Mouse (Mus musculus) CH12.LX (cell line): Measurements from ENCODE around the gene Aldh3b1. TPM values are rescaled to one million over a fixed set of nuclear protein-coding genes. Genes with fewer than 3 reads are reported as not detected.
"Not testable (repeated sequence)": the region's sequence is repeated elsewhere in the genome, so short reads cannot be mapped to it uniquely, and the experiment has no call there.

Source experiments
- DNase-seq: peaks from one replicate; pipeline ENCODE4 v3.0.0-alpha.2; 2013; ENCODE audit errors: extremely low read depth
- H3K27ac ChIP-seq: 2 replicates; pipeline ENCODE4 v1.5.1; 2012; ENCODE audit warnings: low read depth, mild to moderate bottlenecking, control low read depth, moderate library complexity; ENCODE audit not compliant: insufficient read depth
- H3K27me3 ChIP-seq: replicated peaks from 2 replicates; pipeline ENCODE3; 2012; ENCODE audit warnings: inconsistent platforms
- H3K36me3 ChIP-seq, 2 experiments: replicated peaks in 1 of 2; 2 replicates each; pipeline versions ENCODE3 to v1.6.1; 2012; ENCODE audit warnings: inconsistent platforms in 1 of 2, low read length in 1 of 2, mild to moderate bottlenecking in 1 of 2, mixed read lengths in 1 of 2, moderate library complexity in 1 of 2; ENCODE audit not compliant: control insufficient read depth in 1 of 2, insufficient read depth in 1 of 2
- H3K4me1 ChIP-seq, 2 experiments: 2 replicates each; pipeline ENCODE4 v1.6.1; 2012; ENCODE audit warnings: inconsistent platforms in 1 of 2, moderate library complexity in 1 of 2; ENCODE audit not compliant: insufficient read depth in 2 of 2, control insufficient read depth in 1 of 2
- H3K4me2 ChIP-seq: 2 replicates; pipeline ENCODE4 v1.6.1; 2012; ENCODE audit warnings: low read depth, mild to moderate bottlenecking, control low read depth; ENCODE audit not compliant: poor library complexity, insufficient read depth, severe bottlenecking
- H3K4me3 ChIP-seq, 3 experiments: fragments of 150-350 bp in 1 of 3; sonication (generic) in 1 of 3; replicated peaks in 1 of 3; 2 replicates each; pipeline versions ENCODE3 to v1.5.1; 2011 to 2012; ENCODE audit warnings: low read depth in 2 of 3, low read length in 2 of 3, mild to moderate bottlenecking in 2 of 3, moderate library complexity in 2 of 3, control low read depth in 1 of 3, improper control_type of control experiment in 1 of 3, inconsistent platforms in 1 of 3, mixed read lengths in 1 of 3; ENCODE audit not compliant: poor library complexity in 1 of 3
- H3K79me2 ChIP-seq: replicated peaks from 2 replicates; pipeline ENCODE4 v1.6.1; 2012; ENCODE audit warnings: mild to moderate bottlenecking, moderate library complexity; ENCODE audit not compliant: control insufficient read depth, poor library complexity, insufficient read depth, severe bottlenecking; ENCODE audit errors: extremely low read depth
- H3K9ac ChIP-seq: 2 replicates; pipeline ENCODE4 v1.6.1; 2012; ENCODE audit warnings: low read depth, mild to moderate bottlenecking, control low read depth, moderate library complexity; ENCODE audit not compliant: insufficient read depth
- H3K9me3 ChIP-seq: replicated peaks from 2 replicates; pipeline ENCODE3; 2012; ENCODE audit warnings: low read length, inconsistent platforms, mixed read lengths
- BHLHE40 ChIP-seq: IDR thresholded peaks from 2 replicates; pipeline ENCODE4 v1.6.1; 2011; ENCODE audit warnings: mild to moderate bottlenecking, low read depth, low read length, improper control_type of control experiment
- CHD2 ChIP-seq: IDR thresholded peaks from 2 replicates; pipeline ENCODE4 v1.6.1; 2011; ENCODE audit warnings: low read length, improper control_type of control experiment
- CTCF ChIP-seq, 2 experiments: IDR thresholded peaks in 1 of 2; conservative IDR thresholded peaks in 1 of 2; 2 replicates each; pipeline ENCODE4 v1.5.1; 2011 to 2012; ENCODE audit warnings: low read depth in 2 of 2, low read length in 2 of 2, improper control_type of control experiment in 1 of 2, inconsistent platforms in 1 of 2, mild to moderate bottlenecking in 1 of 2, moderate library complexity in 1 of 2
- E2F4 ChIP-seq: IDR thresholded peaks from 2 replicates; pipeline ENCODE4 v1.6.1; 2011; ENCODE audit warnings: low read depth, low read length, improper control_type of control experiment; ENCODE audit not compliant: insufficient replicate concordance
- ELF1 ChIP-seq: IDR thresholded peaks from 2 replicates; pipeline ENCODE4 v1.6.1; 2014; ENCODE audit warnings: low read depth, mild to moderate bottlenecking, inconsistent platforms, low read length, improper control_type of control experiment
- ETS1 ChIP-seq: conservative IDR thresholded peaks from 2 replicates; pipeline ENCODE4 v1.6.1; 2012; ENCODE audit warnings: low read depth, mild to moderate bottlenecking, inconsistent platforms, low read length, improper control_type of control experiment, moderate library complexity
- IRF4 ChIP-seq: IDR thresholded peaks from 2 replicates; pipeline ENCODE4 v1.6.1; 2014; ENCODE audit warnings: low read depth, mild to moderate bottlenecking, inconsistent platforms, low read length, improper control_type of control experiment
- JUND ChIP-seq: conservative IDR thresholded peaks from 2 replicates; pipeline ENCODE4 v1.6.1; 2011; ENCODE audit warnings: low read depth, low read length, improper control_type of control experiment
- KAT2A ChIP-seq: IDR thresholded peaks from 2 replicates; pipeline ENCODE4 v1.6.1; 2012; ENCODE audit warnings: low read length, improper control_type of control experiment, inconsistent platforms; ENCODE audit not compliant: insufficient replicate concordance
- MAFK ChIP-seq: IDR thresholded peaks from 2 replicates; pipeline ENCODE4 v1.6.1; 2011; ENCODE audit warnings: low read length, improper control_type of control experiment; ENCODE audit not compliant: insufficient replicate concordance
- MAZ ChIP-seq: IDR thresholded peaks from 2 replicates; pipeline ENCODE4 v1.6.1; 2012; ENCODE audit warnings: low read depth, mild to moderate bottlenecking, inconsistent platforms, low read length, improper control_type of control experiment, moderate library complexity
- MEF2A ChIP-seq: IDR thresholded peaks from 2 replicates; pipeline ENCODE4 v1.6.1; 2014; ENCODE audit warnings: low read depth, mild to moderate bottlenecking, inconsistent platforms, low read length, improper control_type of control experiment, borderline replicate concordance
- MXI1 ChIP-seq: IDR thresholded peaks from 2 replicates; pipeline ENCODE4 v1.6.1; 2011; ENCODE audit warnings: mild to moderate bottlenecking, low read depth, low read length, improper control_type of control experiment
- NRF1 ChIP-seq: IDR thresholded peaks from 2 replicates; pipeline ENCODE4 v1.6.1; 2014; ENCODE audit warnings: low read depth, mild to moderate bottlenecking, inconsistent platforms, low read length, improper control_type of control experiment, moderate library complexity
- PAX5 ChIP-seq: IDR thresholded peaks from 2 replicates; pipeline ENCODE4 v1.6.1; 2012; ENCODE audit warnings: low read length, inconsistent platforms, mixed read lengths
- POLR2A ChIP-seq: IDR thresholded peaks from 2 replicates; pipeline ENCODE4 v1.6.1; 2011; ENCODE audit warnings: low read depth, mild to moderate bottlenecking, improper control_type of control experiment, low read length
- SMC3 ChIP-seq: IDR thresholded peaks from 2 replicates; pipeline ENCODE4 v1.6.1; 2011; ENCODE audit warnings: low read depth, low read length, improper control_type of control experiment
- TBP ChIP-seq: conservative IDR thresholded peaks from 2 replicates; pipeline ENCODE4 v1.6.1; 2011; ENCODE audit warnings: low read depth, low read length, improper control_type of control experiment
- ZC3H11A ChIP-seq: IDR thresholded peaks from 2 replicates; pipeline ENCODE4 v1.6.1; 2012; ENCODE audit warnings: low read depth, mild to moderate bottlenecking, inconsistent platforms, low read length, improper control_type of control experiment
- ZKSCAN1 ChIP-seq: IDR thresholded peaks from 2 replicates; pipeline ENCODE4 v1.6.1; 2012; ENCODE audit warnings: low read depth, inconsistent platforms, low read length, improper control_type of control experiment, borderline replicate concordance
- dilution Hi-C: fragments of 300-500 bp; cut with MboI; formaldehyde crosslinking; loops from 2 replicates; pipeline ENCODE4 v1.14.3; 2020; ENCODE audit warnings: low sequenced_read_pairs; ENCODE audit not compliant: extremely low pct_unique_long_range_greater_than_20kb, extremely low pct_ligation_motif_present
- in situ Hi-C: fragments of 300-500 bp; cut with MboI; formaldehyde crosslinking; loops from 3 replicates; pipeline ENCODE4 v1.14.3; 2019; ENCODE audit warnings: low sequenced_read_pairs, low pct_ligation_motif_present, low pct_unique_long_range_greater_than_20kb, mixed read lengths
- polyA plus RNA-seq: library from polyadenylated mRNA; unstranded; fragments of >175 nt; gene quantifications from 2 replicates; pipeline ENCODE4 v1.2.1, GENCODE M21; 2012; ENCODE audit warnings: low read depth; ENCODE audit not compliant: insufficient read length
- total RNA-seq, 2 experiments: library from RNA; depleted of rRNA; stranded (reverse); fragments of 300-350 nt in 1 of 2; fragments of >200 nt in 1 of 2; gene quantifications; 2 replicates each; pipeline ENCODE4 v1.2.3; 2012 to 2014

Gene Aldh3b1
- total RNA-seq (2012; rRNA removed) (5.7 and 8.1 TPM in 2 replicates), total RNA-seq (2014; rRNA removed) (3.7 and 5.9 TPM in 2 replicates), polyA plus RNA-seq (7.4 and 8.1 TPM in 2 replicates)

- Histone ChIP-seq H3K4me2 (no peak within 1 kb of the TSS), H3K4me3 (peak within 1 kb of the TSS in 2 of 3 experiments; percentile 13 to 19)
These were observed at the start of gene Aldh3b1 for GRCm38 (mm10) chr19:3929211-3929941. Aldh3b1 (minus strand) TSS chr19:3929808.

GRCm38 (mm10) chr19:3975866-3976265, 46.3 kb upstream of the Aldh3b1 start:
- Histone ChIP-seq H3K27me3 (peaks cover 4% of the 10 kb centered on the region), H3K4me2 (no peak overlapping the region), H3K9me3 (no peaks in the 10 kb centered on the region)
- dilution Hi-C loops, result no loop called here
- TF ChIP-seq MXI1, result no peak
- no peak for TF ChIP-seq MEF2A
- no peak for TF ChIP-seq ZKSCAN1
- TF ChIP-seq KAT2A, result no peak
- TF ChIP-seq POLR2A, result no peak
- TF ChIP-seq TBP, result no peak
- TF ChIP-seq E2F4, result no peak
- no peak for TF ChIP-seq SMC3
- TF ChIP-seq NRF1, result no peak
- no peak for TF ChIP-seq ELF1
- no peak for TF ChIP-seq JUND
- TF ChIP-seq MAZ, result no peak
- TF ChIP-seq BHLHE40, result no peak
- no peak for TF ChIP-seq CHD2
- TF ChIP-seq, all 38 proteins: peak for 0
- H3K79me2 ChIP-seq, result no peaks in the 10 kb centered on the region
- H3K4me1 ChIP-seq, result peaks cover 9 to 32% of the 10 kb centered on the region in 2 experiments
- H3K27ac ChIP-seq, result no peak overlapping the region
- in situ Hi-C loops, result no loop called here
- H3K9ac ChIP-seq, result no peak overlapping the region
- H3K36me3 ChIP-seq, result no peaks in the 10 kb centered on the region
- H3K4me3 ChIP-seq, result no peak overlapping the region
- DNase-seq, result peak; percentile 31

More at GRCm38 (mm10) chr19:3929211-3929941, at the start of gene Aldh3b1:
- TF ChIP-seq TBP (no peak), ETS1 (no peak), MAFK (no peak), CTCF (conservative IDR thresholded peaks at IDR 0.05 in 1 of 2, IDR thresholded peaks at IDR 0.05 in 1 of 2; ENCODE audit: low read depth in 2 of 2, low read length in 2 of 2) (no peak), PAX5 (no peak), ZC3H11A (no peak), IRF4 (peak; percentile 21; the same call in 1 of the 2 replicates)
- Histone ChIP-seq H3K4me1 (peaks cover 39 to 82% of the 10 kb centered on the region in 2 experiments), H3K9me3 (no peaks in the 10 kb centered on the region), H3K79me2 (no peaks in the 10 kb centered on the region), H3K27me3 (no peaks in the 10 kb centered on the region), H3K27ac (no peak within 1 kb of the TSS), H3K36me3 (no peaks in the 10 kb centered on the region), H3K9ac (no peak within 1 kb of the TSS)
- dilution Hi-C loops, result no loop called here
- no peak for DNase-seq
- in situ Hi-C loops, result no loop called here

GRCm38 (mm10) chr19:3974608-3975007, 45.0 kb upstream of the Aldh3b1 start:
- H3K9me3 ChIP-seq, in situ Hi-C loops, H3K9ac ChIP-seq, H3K27me3 ChIP-seq, DNase-seq, H3K79me2 ChIP-seq, H3K4me2 ChIP-seq, H3K27ac ChIP-seq, H3K4me3 ChIP-seq, dilution Hi-C loops, H3K36me3 ChIP-seq: not testable (repeated sequence)
- peaks cover 9 to 26% of the 10 kb centered on the region in 2 experiments for H3K4me1 ChIP-seq
